Mouse (Mus musculus) heart, postnatal 0 days (tissue): Measurements from ENCODE around the gene Thsd7a. TPM values are rescaled to one million over a fixed set of nuclear protein-coding genes. Genes with fewer than 3 reads are reported as not detected.

Experiments
- ATAC-seq: fragments of 200-750 bp; cut with Nextera tagmentation; 2 replicates; pipeline ENCODE4 v1.8.0; 2017; ENCODE audit warnings: low read depth, moderate number of reproducible peaks, moderate library complexity; ENCODE audit not compliant: insufficient read depth
- DNase-seq: peaks from one replicate; pipeline ENCODE4 v3.0.0-alpha.2; 2016; ENCODE audit warnings: low spot score
- H3K27ac ChIP-seq: fragments of 300-500 bp; sonication (generic); 2 replicates; pipeline ENCODE4 v1.5.1; 2014; ENCODE audit warnings: low read depth, mild to moderate bottlenecking
- H3K27me3 ChIP-seq: fragments of 300-500 bp; sonication (generic); 2 replicates; pipeline ENCODE4 v1.6.1; 2014; ENCODE audit warnings: low read length, mixed read lengths; ENCODE audit not compliant: control insufficient read depth, insufficient read depth
- H3K36me3 ChIP-seq: fragments of 300-500 bp; sonication (generic); replicated peaks from 2 replicates; pipeline ENCODE4 v1.6.1; 2014; ENCODE audit warnings: low read length, mixed read lengths; ENCODE audit not compliant: control insufficient read depth, insufficient read depth
- H3K4me1 ChIP-seq: fragments of 300-500 bp; sonication (generic); 2 replicates; pipeline ENCODE4 v1.6.1; 2014; ENCODE audit warnings: antibody characterized with exemption; ENCODE audit not compliant: control insufficient read depth, insufficient read depth
- H3K4me2 ChIP-seq: fragments of 300-500 bp; sonication (generic); 2 replicates; pipeline ENCODE4 v1.6.1; 2014; ENCODE audit warnings: low read depth, mild to moderate bottlenecking, low read length, moderate library complexity
- H3K4me3 ChIP-seq: fragments of 300-500 bp; sonication (generic); 2 replicates; pipeline ENCODE4 v1.5.1; 2014; ENCODE audit warnings: low read depth, low read length
- H3K9ac ChIP-seq: fragments of 300-500 bp; sonication (generic); replicated peaks from 2 replicates; pipeline ENCODE4 v1.6.1; 2014; ENCODE audit warnings: low read depth, low read length, mixed read lengths
- H3K9me3 ChIP-seq: fragments of 300-500 bp; sonication (generic); replicated peaks from 2 replicates; pipeline ENCODE4 v1.6.1; 2016; ENCODE audit warnings: low read length; ENCODE audit not compliant: control insufficient read depth
- CTCF ChIP-seq: IDR thresholded peaks from 2 replicates; pipeline ENCODE4 v1.5.1; 2016; ENCODE audit warnings: antibody characterized with exemption, control low read depth, low read depth
- EP300 ChIP-seq: IDR thresholded peaks from 2 replicates; pipeline ENCODE4 v1.6.1; 2016; ENCODE audit warnings: antibody characterized with exemption, low read depth
- WGBS: fragments of 180-500 bp; shearing (Covaris S2); extraction: QIAGEN DNeasy Blood & Tissue Kit; methylation state at CpG from one replicate; pipeline ENCODE4 v1.1.7; 2014; 5-methylcytosine and 5-hydroxymethylcytosine counted together
- polyA plus RNA-seq: library from polyadenylated mRNA; unstranded; fragments of >200 nt; fragmentation: Nextera tagmentation; extraction: Ambion mirVana; gene quantifications from 2 replicates; pipeline ENCODE4 v1.2.1, GENCODE M21; 2015
- total RNA-seq: library from RNA; depleted of rRNA; stranded (reverse); fragments of >200 nt; gene quantifications from 2 replicates; pipeline ENCODE4 v1.2.3, GENCODE M21; 2014; ENCODE audit warnings: low replicate concordance

Gene Thsd7a
- total and polyA plus RNA-seq, 2 experiments from 2014 or later = 2.2 to 4.5 TPM

GRCm38 (mm10) chr6:12560500-12560899 lies 188.7 kb downstream of the Thsd7a start:
- 94% methylated on average over 2 of the region's 2 CpGs for WGBS
- no peaks in the 10 kb centered on the region for H3K4me1 ChIP-seq
- no peak for DNase-seq
- H3K9ac ChIP-seq = no peak overlapping the region
- H3K36me3 ChIP-seq = no peaks in the 10 kb centered on the region
- no peaks in the 10 kb centered on the region for H3K27me3 ChIP-seq
- no peak overlapping the region for H3K4me2 ChIP-seq
- ATAC-seq = no peak
- H3K4me3 ChIP-seq = no peak overlapping the region
- no peaks in the 10 kb centered on the region for H3K9me3 ChIP-seq
- no peak for TF ChIP-seq CTCF
- no peak for TF ChIP-seq EP300
- H3K27ac ChIP-seq = no peak overlapping the region

GRCm38 (mm10) chr6:12555114-12556099 lies 193.8 kb downstream of the Thsd7a start:
- H3K9me3 ChIP-seq = no peaks in the 10 kb centered on the region
- H3K4me3 ChIP-seq = no peak overlapping the region
- H3K4me2 ChIP-seq = no peak overlapping the region
- no peak for DNase-seq
- TF ChIP-seq EP300 (no peak), CTCF (no peak)
- no peak overlapping the region for H3K9ac ChIP-seq
- ATAC-seq = no peak
- 81% methylated on average over 32 of the region's 32 CpGs for WGBS
- no peaks in the 10 kb centered on the region for H3K36me3 ChIP-seq
- H3K27ac ChIP-seq = no peak overlapping the region
- H3K4me1 ChIP-seq = no peaks in the 10 kb centered on the region
- no peaks in the 10 kb centered on the region for H3K27me3 ChIP-seq

GRCm38 (mm10) chr6:12551176-12551575 lies 198.0 kb downstream of the Thsd7a start:
- Histone ChIP-seq H3K9me3 (no peaks in the 10 kb centered on the region), H3K4me3 (no peak overlapping the region), H3K9ac (no peak overlapping the region), H3K27ac (no peak overlapping the region), H3K4me1 (no peaks in the 10 kb centered on the region), H3K4me2 (no peak overlapping the region), H3K36me3 (no peaks in the 10 kb centered on the region), H3K27me3 (no peaks in the 10 kb centered on the region)
- no peak for ATAC-seq
- WGBS = 80% methylated on average over 3 of the region's 3 CpGs
- TF ChIP-seq EP300 (no peak), CTCF (no peak)
- no peak for DNase-seq

- ATAC-seq (no peak), DNase-seq (no peak)
- no peaks in the 10 kb centered on the region for H3K4me1 ChIP-seq
- H3K9me3 ChIP-seq = no peaks in the 10 kb centered on the region
- H3K4me3 ChIP-seq = no peak overlapping the region
- no peak for TF ChIP-seq CTCF
- TF ChIP-seq EP300 = no peak
- H3K36me3 ChIP-seq = no peaks in the 10 kb centered on the region
- no peak overlapping the region for H3K9ac ChIP-seq
- no peak overlapping the region for H3K27ac ChIP-seq
- H3K27me3 ChIP-seq = no peaks in the 10 kb centered on the region
- 72% methylated on average over 4 of the region's 4 CpGs for WGBS
- H3K4me2 ChIP-seq = no peak overlapping the region
Measured at GRCm38 (mm10) chr6:12550054-12550655, 199.1 kb downstream of the Thsd7a start.

GRCm38 (mm10) chr6:12544096-12544495 lies 205.1 kb downstream of the Thsd7a start:
- no peak for DNase-seq
- Histone ChIP-seq H3K4me3 (no peak overlapping the region), H3K4me2 (no peak overlapping the region), H3K9me3 (no peaks in the 10 kb centered on the region), H3K36me3 (no peaks in the 10 kb centered on the region), H3K27ac (no peak overlapping the region), H3K9ac (no peak overlapping the region), H3K4me1 (no peaks in the 10 kb centered on the region), H3K27me3 (no peaks in the 10 kb centered on the region)
- peak; percentile 41 for ATAC-seq
- WGBS = 51% methylated on average over 5 of the region's 5 CpGs
- TF ChIP-seq EP300 (no peak), CTCF (no peak)
